Comparison of ENCODE assay signal across 8 mouse cellular contexts in the genomic region with DNA sequence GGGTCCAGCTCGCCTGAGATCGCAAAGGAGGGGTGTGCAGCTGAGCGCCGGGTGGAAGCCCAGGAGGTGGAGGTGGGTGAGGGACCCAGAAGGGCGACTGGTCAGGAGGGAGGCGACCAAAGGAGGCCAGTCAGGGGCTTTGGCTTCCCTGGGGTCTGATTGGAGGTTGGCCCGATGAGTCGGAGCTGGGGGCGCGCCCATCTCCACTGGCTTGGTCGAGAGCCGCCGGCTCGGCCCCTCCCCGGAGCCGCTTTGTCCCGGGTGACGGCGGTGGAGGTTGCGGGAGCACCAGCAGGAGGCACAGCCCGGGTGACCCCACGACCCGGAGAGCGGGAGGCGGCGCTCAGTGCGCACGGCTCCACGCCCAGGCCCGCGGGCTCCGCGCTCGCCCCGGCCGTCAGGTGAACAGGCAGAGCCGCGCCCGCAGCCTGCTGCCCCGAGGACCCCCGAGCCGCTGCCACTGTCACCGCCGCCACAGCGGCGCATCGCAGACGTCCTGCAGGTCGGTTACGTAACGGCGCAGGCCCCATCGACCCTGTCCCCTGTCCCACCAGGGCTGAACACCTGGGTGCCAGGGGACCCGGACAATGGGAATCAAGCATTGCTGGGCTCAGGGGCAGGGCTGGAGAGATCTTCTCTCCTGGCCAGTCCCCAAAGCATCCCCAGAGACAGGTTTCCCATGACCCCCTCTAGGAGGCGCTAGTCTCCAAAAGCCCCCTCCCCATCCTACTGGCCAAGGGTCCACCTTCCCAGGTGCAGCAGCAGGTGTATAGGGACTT. TPM values are rescaled to one million over a fixed set of nuclear protein-coding genes. Genes with fewer than 3 reads are reported as not detected.
A peak's percentile ranks its signal among the peaks of the same experiment; 100 is the strongest.
DNase-seq lines count a peak whose midpoint lies in the region; ATAC-seq and TF ChIP-seq lines count a peak whose summit lies in the region.

No protein-coding gene starts in this region.

- no peaks in the 10 kb centered on the region for H3K4me1 ChIP-seq in ES-Bruce4 (ENCODE audit: control insufficient read depth, insufficient read depth, low read length)
- H3K4me1 ChIP-seq in forebrain, embryonic 13.5 days, result peaks cover 10% of the 10 kb centered on the region; the same call in 1 of the 2 replicates
- peaks cover 42% of the 10 kb centered on the region for H3K4me1 ChIP-seq in heart, embryonic 15.5 days (replicated peaks)
- H3K4me1 ChIP-seq in kidney, postnatal 0 days (replicated peaks; ENCODE audit: insufficient read depth, low read length), result peaks cover 6% of the 10 kb centered on the region; the same call in 1 of the 2 replicates
- H3K4me1 ChIP-seq in liver, embryonic 15.5 days (replicated peaks), result 0 out of 2 replicates have a peak, but pooled peaks cover 6% of the 10 kb centered on the region
- no peaks in the 10 kb centered on the region for H3K4me1 ChIP-seq in neural tube, embryonic 14.5 days (ENCODE audit: control insufficient read depth, insufficient read depth, low read length)

- ATAC-seq in cerebellum, adult (ENCODE audit: insufficient number of reproducible peaks, low FRiP score, low TSS enrichment), result peak; percentile 71
- peak; percentile 86 for ATAC-seq in forebrain, embryonic 13.5 days
- ATAC-seq in heart, embryonic 15.5 days (replicated peaks; ENCODE audit: insufficient number of reproducible peaks, insufficient read depth, low FRiP score, low read depth), result peak; percentile 88
- ATAC-seq in kidney, postnatal 0 days (replicated peaks; ENCODE audit: low FRiP score, low read depth), result peak; percentile 89
- peak; percentile 52 for ATAC-seq in liver, embryonic 15.5 days (ENCODE audit: insufficient read depth)
- peak; percentile 90 for ATAC-seq in neural tube, embryonic 14.5 days (ENCODE audit: low read depth)

- H3K27ac ChIP-seq in ES-Bruce4 (ENCODE audit: insufficient read depth, low read length), result no peak overlapping the region
- no peak overlapping the region; the same call in 1 of the 2 replicates for H3K27ac ChIP-seq in forebrain, embryonic 13.5 days
- H3K27ac ChIP-seq in heart, embryonic 15.5 days, result peak overlapping the region; percentile 83
- H3K27ac ChIP-seq in kidney, postnatal 0 days, result no peak overlapping the region
- H3K27ac ChIP-seq in liver, embryonic 15.5 days (replicated peaks), result no peak overlapping the region
- peak overlapping the region; percentile 61 for H3K27ac ChIP-seq in neural tube, embryonic 14.5 days (ENCODE audit: low read depth, low read length)

- H3K4me3 ChIP-seq in ES-Bruce4 (ENCODE audit: low read depth, low read length), result peak overlapping the region; percentile 79
- H3K4me3 ChIP-seq in forebrain, embryonic 13.5 days, result peak overlapping the region; percentile 64
- peak overlapping the region; percentile 79 for H3K4me3 ChIP-seq in heart, embryonic 15.5 days
- H3K4me3 ChIP-seq in kidney, postnatal 0 days (replicated peaks; ENCODE audit: low read depth, low read length), result peak overlapping the region; percentile 65
- H3K4me3 ChIP-seq in liver, embryonic 15.5 days (replicated peaks), result peak overlapping the region; percentile 49
- H3K4me3 ChIP-seq in neural tube, embryonic 14.5 days (ENCODE audit: low read depth, low read length), result peak overlapping the region; percentile 62

- H3K9ac ChIP-seq in ES-Bruce4 (ENCODE audit: low read depth, poor library complexity, severe bottlenecking), result peak overlapping the region; percentile 33
- peak overlapping the region; percentile 76 for H3K9ac ChIP-seq in forebrain, embryonic 13.5 days
- H3K9ac ChIP-seq in heart, embryonic 15.5 days, result peak overlapping the region; percentile 86
- H3K9ac ChIP-seq in kidney, postnatal 0 days (ENCODE audit: low read depth, low read length), result peak overlapping the region; percentile 64
- 0 out of 2 replicates have a peak overlapping the region, but pooled peaks have one; percentile 8 for H3K9ac ChIP-seq in liver, embryonic 15.5 days
- H3K9ac ChIP-seq in neural tube, embryonic 14.5 days (replicated peaks; ENCODE audit: low read depth, low read length), result peak overlapping the region; percentile 82

- no peaks in the 10 kb centered on the region for H3K36me3 ChIP-seq in ES-Bruce4 (ENCODE audit: control insufficient read depth, insufficient read depth, low read length, poor library complexity, severe bottlenecking)
- H3K36me3 ChIP-seq in forebrain, embryonic 13.5 days (ENCODE audit: poor library complexity, severe bottlenecking), result no peaks in the 10 kb centered on the region
- no peaks in the 10 kb centered on the region for H3K36me3 ChIP-seq in heart, embryonic 15.5 days
- no peaks in the 10 kb centered on the region for H3K36me3 ChIP-seq in kidney, postnatal 0 days (ENCODE audit: insufficient read depth, low read length)
- H3K36me3 ChIP-seq in liver, embryonic 15.5 days (replicated peaks), result no peaks in the 10 kb centered on the region
- no peaks in the 10 kb centered on the region for H3K36me3 ChIP-seq in neural tube, embryonic 14.5 days (ENCODE audit: control insufficient read depth, insufficient read depth, low read length)

- under 1% methylated on average over 52 of the region's 55 CpGs for WGBS in forebrain, embryonic 13.5 days
- under 1% methylated on average over 48 of the region's 55 CpGs for WGBS in heart, embryonic 15.5 days
- WGBS in kidney, postnatal 0 days, result under 1% methylated on average over 36 of the region's 55 CpGs
- WGBS in liver, embryonic 15.5 days (ENCODE audit: insufficient replicate concordance), result under 1% methylated on average over 53 of the region's 55 CpGs
- under 1% methylated on average over 54 of the region's 55 CpGs for WGBS in neural tube, embryonic 14.5 days

- peak overlapping the region; percentile 91 for H3K4me2 ChIP-seq in forebrain, embryonic 13.5 days
- H3K4me2 ChIP-seq in heart, embryonic 15.5 days, result peak overlapping the region; percentile 87
- H3K4me2 ChIP-seq in kidney, postnatal 0 days (ENCODE audit: low read length), result peak overlapping the region; percentile 98
- peak overlapping the region; percentile 63 for H3K4me2 ChIP-seq in liver, embryonic 15.5 days
- peak overlapping the region; percentile 95 for H3K4me2 ChIP-seq in neural tube, embryonic 14.5 days (ENCODE audit: low read depth, low read length)

- no peaks in the 10 kb centered on the region for H3K9me3 ChIP-seq in ES-Bruce4 (replicated peaks; ENCODE audit: control insufficient read depth, insufficient read depth, low read length, poor library complexity, severe bottlenecking)
- no peaks in the 10 kb centered on the region for H3K9me3 ChIP-seq in forebrain, embryonic 13.5 days (replicated peaks)
- no peaks in the 10 kb centered on the region for H3K9me3 ChIP-seq in heart, embryonic 15.5 days (replicated peaks)
- H3K9me3 ChIP-seq in kidney, postnatal 0 days (replicated peaks; ENCODE audit: low read length), result no peaks in the 10 kb centered on the region
- no peaks in the 10 kb centered on the region for H3K9me3 ChIP-seq in liver, embryonic 15.5 days (replicated peaks)
- no peaks in the 10 kb centered on the region for H3K9me3 ChIP-seq in neural tube, embryonic 14.5 days (ENCODE audit: control insufficient read depth, low read length)

- no peak for TF ChIP-seq EP300 in ES-Bruce4 (IDR thresholded peaks at IDR 0.05; ENCODE audit: insufficient read depth, low read depth, low read length)

- H3K27me3 ChIP-seq in ES-Bruce4 (ENCODE audit: control insufficient read depth, insufficient read depth, low read length, poor library complexity, severe bottlenecking), result no peaks in the 10 kb centered on the region; the same call in 1 of the 2 replicates
- peaks cover 8% of the 10 kb centered on the region; the same call in 1 of the 2 replicates for H3K27me3 ChIP-seq in forebrain, embryonic 13.5 days
- H3K27me3 ChIP-seq in heart, embryonic 15.5 days, result no peaks in the 10 kb centered on the region
- no peaks in the 10 kb centered on the region for H3K27me3 ChIP-seq in kidney, postnatal 0 days (ENCODE audit: insufficient read depth, low read length)
- H3K27me3 ChIP-seq in liver, embryonic 15.5 days, result peaks cover 33% of the 10 kb centered on the region
- H3K27me3 ChIP-seq in neural tube, embryonic 14.5 days (ENCODE audit: control insufficient read depth, insufficient read depth, low read length), result no peaks in the 10 kb centered on the region; the same call in 1 of the 2 replicates

- peak; percentile 71 for DNase-seq in kidney, postnatal 0 days (ENCODE audit: low spot score)
- peak; percentile 40 for DNase-seq in urinary bladder, postnatal 14 days (ENCODE audit: low spot score)

- no peak for TF ChIP-seq POLR2A in ES-Bruce4 (IDR thresholded peaks at IDR 0.05; ENCODE audit: insufficient read depth, low read length)

- peak; percentile 54 for TF ChIP-seq CTCF in ES-Bruce4 (IDR thresholded peaks at IDR 0.05; ENCODE audit: low read depth, low read length)
- TF ChIP-seq CTCF in kidney, postnatal 0 days (IDR thresholded peaks at IDR 0.05; ENCODE audit: low read depth), result peak; percentile 49

RNA-seq across cellular contexts. Expression of gene Rcan2, which starts 0.6 kb away (rescaled TPM):
- 2.6 and 3.1 TPM in 2 replicates for polyA plus RNA-seq in ES-Bruce4 (2011; ENCODE audit: insufficient read depth, insufficient read length, low read depth, missing spikeins)
- polyA plus RNA-seq in forebrain, embryonic 13.5 days (2015; fragmentation: Nextera tagmentation; extraction: Ambion mirVana), result 24.5 and 30.4 TPM in 2 replicates
- 56.1 and 56.4 TPM in 2 replicates for polyA plus RNA-seq in heart, embryonic 15.5 days (2015; fragmentation: Nextera tagmentation; extraction: Ambion mirVana)
- polyA plus RNA-seq in kidney, postnatal 0 days (2015; fragmentation: Nextera tagmentation; extraction: Ambion mirVana), result 6.9 and 8.1 TPM in 2 replicates
- polyA plus RNA-seq in liver, embryonic 15.5 days (2015; fragmentation: Nextera tagmentation; extraction: Ambion mirVana), result 0.83 and 0.93 TPM in 2 replicates
- polyA plus RNA-seq in neural tube, embryonic 14.5 days (2014; fragmentation: Nextera tagmentation; extraction: Ambion mirVana), result 126 and 130 TPM in 2 replicates

Comparison
In these comparisons a context has a peak if more than half of its experiments do, and no peak if none do; other contexts are left out.
1. H3K27ac ChIP-seq: peak in heart, embryonic 15.5 days (single experiment) and neural tube, embryonic 14.5 days (single experiment); none in ES-Bruce4 (single experiment), forebrain, embryonic 13.5 days (single experiment), kidney, postnatal 0 days (single experiment) and liver, embryonic 15.5 days (single experiment).
2. H3K9ac ChIP-seq: peak in every context shown above with its lines; median percentile 86 in heart, embryonic 15.5 days; 82 in neural tube, embryonic 14.5 days; 76 in forebrain, embryonic 13.5 days; 64 in kidney, postnatal 0 days; 33 in ES-Bruce4; 8 in liver, embryonic 15.5 days.
3. Peak in every context shown above with its lines, with median percentiles within 50 percentile points of each other: H3K4me3 ChIP-seq, ATAC-seq and H3K4me2 ChIP-seq.